Mouse (Mus musculus) mouse trophoblast stem cell (cell line): ENCODE measurements around the gene Cnot3.

Experiments used
- in situ Hi-C, 2 experiments: fragments of 300-500 bp; cut with MseI, MboI; formaldehyde crosslinking; loops; 2 replicates in 1 of 2; 3 replicates in 1 of 2; pipeline ENCODE4 v1.15.1; 2025

Gene Cnot3

DNA sequence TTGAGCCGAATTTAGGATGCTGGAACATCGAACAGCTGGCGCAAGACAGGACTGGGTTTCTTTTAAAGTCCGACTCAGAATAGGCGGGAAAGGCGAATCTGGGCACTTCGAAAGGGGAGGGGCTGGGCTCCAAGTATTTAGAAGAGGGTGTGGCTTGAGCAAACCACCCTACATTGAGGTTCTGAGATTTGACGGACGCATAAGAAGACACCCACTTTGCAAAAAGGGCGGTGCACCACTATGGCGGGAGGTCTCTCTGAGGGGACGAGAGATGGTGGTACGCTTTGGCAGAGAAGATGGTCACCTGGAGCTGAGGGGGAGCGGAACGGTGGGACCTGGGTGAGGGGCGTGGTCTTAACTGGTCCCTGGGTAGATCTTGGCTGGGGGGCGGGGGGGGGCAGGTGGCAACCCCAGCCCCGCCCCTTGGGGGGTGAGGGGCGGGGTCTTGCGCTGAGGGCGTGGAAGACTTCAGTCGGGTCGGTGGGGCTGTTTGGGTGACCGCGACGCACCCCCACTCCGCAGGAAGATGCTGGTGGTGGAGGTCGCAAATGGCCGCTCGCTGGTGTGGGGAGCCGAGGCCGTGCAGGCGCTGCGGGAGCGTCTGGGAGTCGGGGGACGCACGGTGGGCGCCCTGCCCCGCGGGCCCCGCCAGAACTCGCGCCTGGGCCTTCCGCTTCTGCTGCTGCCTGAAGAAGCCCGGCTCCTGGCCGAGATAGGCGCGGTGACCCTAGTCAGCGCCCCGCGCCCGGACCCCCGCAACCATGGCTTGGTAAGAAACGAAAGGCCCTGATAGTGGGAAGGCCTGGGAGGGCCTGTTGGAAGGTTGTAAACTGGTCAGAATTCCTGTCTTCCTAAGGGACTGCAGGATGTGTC lies 49.2 kb downstream of the Cnot3 start:
- in situ Hi-C loops = loop anchor here in 1 of 2 experiments (25.0 kb wide), 1 partner anchor 218 kb away; the partner anchor contains the start of gene Lilra6

GRCm38 (mm10) chr7:3694949-3695305 lies 49.9 kb downstream of the Cnot3 start:
- in situ Hi-C loops = loop anchor here in 1 of 2 experiments (25.0 kb wide), 1 partner anchor 217 kb away; the partner anchor contains the start of gene Lilra6

GRCm38 (mm10) chr7:3698471-3698870 lies 53.4 kb downstream of the Cnot3 start:
- in situ Hi-C loops = loop anchor here in 1 of 2 experiments (25.0 kb wide), 1 partner anchor 214 kb away; the partner anchor contains the start of gene Lilra6

- in situ Hi-C loops = loop anchor here (10.0 to 25.0 kb wide), 5 partner anchors 59 to 784 kb away; partner anchors contain the start of genes Cnot3 (in 1 of the 2), Eps8l1 (in 1 of the 2) and Leng8 (in 1 of the 2)
These were observed 58.2 kb downstream of the Cnot3 start for GRCm38 (mm10) chr7:3703148-3703878.

DNA sequence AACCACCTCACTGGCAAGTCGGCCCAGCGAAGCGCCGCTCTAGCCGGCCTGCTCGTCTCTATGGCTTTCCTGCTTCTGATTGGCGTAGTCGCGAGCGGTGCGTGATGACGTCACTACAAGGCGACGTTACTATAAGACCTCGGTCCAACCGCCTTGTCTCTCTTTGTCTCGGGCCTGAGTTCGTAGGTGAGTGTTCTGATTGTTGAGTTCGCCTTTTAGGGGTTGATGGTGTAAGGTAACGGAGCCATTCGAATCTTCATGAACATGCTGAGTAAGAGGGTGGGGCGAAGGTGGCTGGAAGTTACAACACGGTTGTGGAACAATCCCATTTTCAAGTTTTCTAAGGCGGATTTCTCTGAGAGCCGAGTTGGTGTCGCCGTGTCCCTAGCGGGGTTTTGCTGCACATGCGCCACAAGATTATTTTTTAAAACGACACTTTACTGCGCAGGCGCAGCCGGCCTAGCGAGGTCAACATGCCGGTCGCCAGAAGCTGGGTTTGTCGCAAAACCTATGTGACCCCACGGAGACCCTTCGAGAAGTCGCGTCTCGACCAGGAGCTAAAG lies 58.9 kb downstream of the Cnot3 start, which contains the start of gene Rps9:
TSS of gene Rps9 (plus strand) at position 115 of the 563 bp plus-strand sequence.
- in situ Hi-C loops = loop anchor here (10.0 to 25.0 kb wide), 5 partner anchors 59 to 783 kb away; partner anchors contain the start of genes Cnot3 (in 1 of the 2), Eps8l1 (in 1 of the 2) and Leng8 (in 1 of the 2)

DNA sequence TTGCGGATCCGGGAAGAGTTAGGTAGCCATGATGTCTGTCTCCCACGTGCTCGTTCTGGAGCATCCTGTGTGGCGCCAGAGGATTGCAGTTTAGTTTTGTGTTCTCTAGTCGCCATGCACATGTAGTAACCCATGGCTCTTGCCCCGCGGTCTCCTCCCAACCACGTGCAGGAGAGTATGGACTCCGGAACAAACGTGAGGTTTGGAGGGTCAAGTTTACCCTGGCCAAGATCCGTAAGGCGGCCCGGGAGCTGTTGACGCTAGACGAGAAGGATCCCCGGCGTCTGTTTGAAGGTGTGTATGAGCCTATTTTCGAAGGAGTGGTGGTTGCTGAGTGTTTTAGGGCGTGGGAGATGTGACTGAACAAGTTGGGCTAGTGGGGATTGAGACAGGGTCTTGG lies 59.4 kb downstream of the Cnot3 start:
- in situ Hi-C loops = loop anchor here (10.0 to 25.0 kb wide), 5 partner anchors 60 to 783 kb away; partner anchors contain the start of genes Cnot3 (in 1 of the 2), Eps8l1 (in 1 of the 2) and Leng8 (in 1 of the 2)

DNA sequence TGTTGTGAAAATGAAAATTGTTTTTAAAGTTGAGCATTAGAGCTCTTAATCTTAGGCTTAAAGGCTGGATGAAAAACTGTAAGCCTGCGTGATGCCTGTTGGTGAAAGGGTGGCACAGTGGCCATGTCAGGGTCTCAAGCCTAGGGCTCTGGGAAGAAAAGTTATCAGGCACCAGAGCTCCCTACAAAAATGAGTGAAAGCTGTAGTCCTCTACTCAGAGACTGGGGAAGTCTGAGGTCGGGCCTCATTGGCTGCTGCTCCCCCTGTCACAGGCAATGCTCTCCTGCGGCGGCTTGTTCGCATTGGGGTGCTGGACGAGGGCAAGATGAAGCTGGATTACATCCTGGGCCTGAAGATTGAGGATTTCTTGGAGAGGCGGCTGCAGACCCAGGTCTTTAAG lies 60.4 kb downstream of the Cnot3 start:
- in situ Hi-C loops = loop anchor here (10.0 to 25.0 kb wide), 5 partner anchors 61 to 782 kb away; partner anchors contain the start of genes Cnot3 (in 1 of the 2), Eps8l1 (in 1 of the 2) and Leng8 (in 1 of the 2)

GRCm38 (mm10) chr7:3705911-3706310 lies 60.8 kb downstream of the Cnot3 start:
- in situ Hi-C loops = loop anchor here (10.0 to 25.0 kb wide), 5 partner anchors 61 to 781 kb away; partner anchors contain the start of genes Cnot3 (in 1 of the 2), Eps8l1 (in 1 of the 2) and Leng8 (in 1 of the 2)

DNA sequence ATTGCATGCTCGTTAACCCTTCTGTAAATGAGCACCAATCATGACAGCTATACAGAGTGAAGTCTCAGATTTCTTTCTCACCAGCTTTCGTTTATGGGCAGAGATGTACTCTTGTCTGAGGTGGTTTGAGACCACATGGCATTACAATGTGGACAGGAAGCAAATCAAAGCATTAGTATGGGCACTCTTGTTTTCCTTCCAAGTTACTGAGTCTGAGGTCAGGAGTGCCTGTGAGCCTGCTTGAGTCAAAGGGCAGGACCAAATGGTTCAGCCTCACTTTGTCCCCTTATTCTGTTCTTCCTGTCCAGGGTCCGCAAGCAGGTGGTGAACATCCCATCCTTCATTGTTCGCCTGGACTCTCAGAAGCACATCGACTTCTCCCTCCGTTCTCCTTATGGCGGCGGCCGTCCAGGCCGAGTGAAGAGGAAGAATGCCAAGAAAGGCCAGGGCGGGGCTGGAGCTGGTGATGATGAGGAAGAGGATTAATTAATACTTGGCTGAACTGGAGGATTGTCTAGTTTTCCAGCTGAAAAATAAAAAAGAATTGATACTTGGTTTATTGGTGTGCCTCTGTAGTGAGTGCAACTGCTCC lies 61.4 kb downstream of the Cnot3 start:
- in situ Hi-C loops = loop anchor here (10.0 to 25.0 kb wide), 5 partner anchors 62 to 781 kb away; partner anchors contain the start of genes Cnot3 (in 1 of the 2), Eps8l1 (in 1 of the 2) and Leng8 (in 1 of the 2)

GRCm38 (mm10) chr7:3707027-3707426 lies 62.0 kb downstream of the Cnot3 start:
- in situ Hi-C loops = loop anchor here (10.0 to 25.0 kb wide), 5 partner anchors 62 to 780 kb away; partner anchors contain the start of genes Cnot3 (in 1 of the 2), Eps8l1 (in 1 of the 2) and Leng8 (in 1 of the 2)

GRCm38 (mm10) chr7:3707568-3708413 lies 62.7 kb downstream of the Cnot3 start:
- in situ Hi-C loops = loop anchor here (10.0 to 25.0 kb wide), 5 partner anchors 63 to 780 kb away; partner anchors contain the start of genes Cnot3 (in 1 of the 2), Eps8l1 (in 1 of the 2) and Leng8 (in 1 of the 2)

GRCm38 (mm10) chr7:3708447-3708980 lies 63.4 kb downstream of the Cnot3 start:
- in situ Hi-C loops = loop anchor here (10.0 to 25.0 kb wide), 5 partner anchors 64 to 779 kb away; partner anchors contain the start of genes Cnot3 (in 1 of the 2), Eps8l1 (in 1 of the 2) and Leng8 (in 1 of the 2)

- in situ Hi-C loops = loop anchor here (10.0 to 25.0 kb wide), 5 partner anchors 64 to 778 kb away; partner anchors contain the start of genes Cnot3 (in 1 of the 2), Eps8l1 (in 1 of the 2) and Leng8 (in 1 of the 2)
These were observed 63.9 kb downstream of the Cnot3 start for GRCm38 (mm10) chr7:3709000-3709399.
